Mouse (Mus musculus) spleen, postnatal 10 days (tissue): ENCODE results near the gene Snx22.

Experiments
- DNase-seq, 2 experiments: peaks; one replicate each; pipeline ENCODE4 v3.0.0; 2021 to 2022; ENCODE audit warnings: low spot score in 2 of 2

Snx22 gene

GRCm38 (mm10) chr9:66069583-66069982, at the start of gene Snx22:
Snx22 (minus strand) TSS chr9:66069719.
- DNase-seq = peak; percentile 96 to 98

GRCm38 (mm10) chr9:66116890-66117289, 47.4 kb upstream of the Snx22 start:
- no peak for DNase-seq

GRCm38 (mm10) chr9:66114341-66114740, 44.8 kb upstream of the Snx22 start:
- no peak for DNase-seq

- no peak for DNase-seq
Measured at GRCm38 (mm10) chr9:66110611-66111379, 41.3 kb upstream of the Snx22 start.

GRCm38 (mm10) chr9:66110126-66110525, 40.6 kb upstream of the Snx22 start:
- DNase-seq = no peak

GRCm38 (mm10) chr9:66109574-66109973, 40.1 kb upstream of the Snx22 start:
- no peak for DNase-seq

GRCm38 (mm10) chr9:66105168-66105567, 35.6 kb upstream of the Snx22 start:
- DNase-seq = no peak

GRCm38 (mm10) chr9:66104601-66105000, 35.1 kb upstream of the Snx22 start:
- no peak for DNase-seq

- no peak for DNase-seq
Measured at GRCm38 (mm10) chr9:66102668-66103067, 33.1 kb upstream of the Snx22 start.

GRCm38 (mm10) chr9:66101577-66101976, 32.1 kb upstream of the Snx22 start:
- no peak for DNase-seq

- no peak for DNase-seq
Measured at GRCm38 (mm10) chr9:66092664-66093063, 23.1 kb upstream of the Snx22 start.

GRCm38 (mm10) chr9:66091327-66092231, 22.1 kb upstream of the Snx22 start:
- no peak for DNase-seq

GRCm38 (mm10) chr9:66090593-66091244, 21.2 kb upstream of the Snx22 start:
- DNase-seq = no peak

GRCm38 (mm10) chr9:66088411-66088810, 18.9 kb upstream of the Snx22 start:
- DNase-seq = peak; percentile 64 to 79

GRCm38 (mm10) chr9:66087062-66087461, 17.5 kb upstream of the Snx22 start:
- no peak for DNase-seq

- no peak for DNase-seq
Measured at GRCm38 (mm10) chr9:66084171-66084570, 14.7 kb upstream of the Snx22 start.

GRCm38 (mm10) chr9:66081999-66082398, 12.5 kb upstream of the Snx22 start:
- no peak for DNase-seq

- DNase-seq = no peak
Measured at GRCm38 (mm10) chr9:66080804-66081459, 11.4 kb upstream of the Snx22 start.

- no peak for DNase-seq
Measured at GRCm38 (mm10) chr9:66078493-66078892, 9.0 kb upstream of the Snx22 start.

GRCm38 (mm10) chr9:66078072-66078471, 8.6 kb upstream of the Snx22 start:
- no peak for DNase-seq

- no peak for DNase-seq
Measured at GRCm38 (mm10) chr9:66072754-66073153, 3.2 kb upstream of the Snx22 start.

- peak; percentile 28 to 43 for DNase-seq
Measured at GRCm38 (mm10) chr9:66070151-66070550, 632 bp upstream of the Snx22 start.
